Mouse (Mus musculus) ES-E14 (cell line): Measurements from ENCODE around the gene Nudt3. TPM values are rescaled to one million over a fixed set of nuclear protein-coding genes. Genes with fewer than 3 reads are reported as not detected.

ENCODE experiments used
- DNase-seq: peaks from one replicate; pipeline ENCODE4 v3.0.0-alpha.2; 2013; ENCODE audit warnings: low read depth, low spot score
- H3K27ac ChIP-seq: 2 replicates; pipeline ENCODE4 v1.5.1; 2012; ENCODE audit warnings: low read depth, mild to moderate bottlenecking, low read length, moderate library complexity, mixed read lengths; ENCODE audit not compliant: poor library complexity, insufficient read depth, severe bottlenecking
- H3K36me3 ChIP-seq: 2 replicates; pipeline ENCODE4 v1.6.1; 2012; ENCODE audit warnings: mild to moderate bottlenecking, low read length, moderate library complexity, mixed read lengths; ENCODE audit not compliant: control insufficient read depth, poor library complexity, insufficient read depth, severe bottlenecking
- H3K4me1 ChIP-seq, 2 experiments: fragments of 150-350 bp in 1 of 2; sonication (generic) in 1 of 2; 2 replicates each; pipeline ENCODE4 v1.6.1; 2012; ENCODE audit warnings: low read length in 2 of 2, mild to moderate bottlenecking in 1 of 2, mixed read lengths in 1 of 2; ENCODE audit not compliant: control insufficient read depth in 2 of 2, insufficient read depth in 2 of 2, poor library complexity in 1 of 2
- H3K4me3 ChIP-seq, 2 experiments: fragments of 150-350 bp in 1 of 2; sonication (generic) in 1 of 2; 2 replicates each; pipeline ENCODE4 v1.5.1; 2012; ENCODE audit warnings: low read length in 2 of 2, low read depth in 1 of 2, mild to moderate bottlenecking in 1 of 2, mixed read lengths in 1 of 2; ENCODE audit not compliant: insufficient read depth in 1 of 2, poor library complexity in 1 of 2, severe bottlenecking in 1 of 2
- H3K9ac ChIP-seq: 2 replicates; pipeline ENCODE4 v1.6.1; 2012; ENCODE audit warnings: low read depth, mild to moderate bottlenecking, low read length, mixed read lengths; ENCODE audit not compliant: poor library complexity, insufficient read depth, severe bottlenecking
- H3K9me3 ChIP-seq: fragments of 150-350 bp; sonication (generic); 2 replicates; pipeline ENCODE4 v1.6.1; 2012; ENCODE audit warnings: low read depth, mild to moderate bottlenecking, low read length; ENCODE audit not compliant: control insufficient read depth, insufficient read depth
- CHD2 ChIP-seq: IDR thresholded peaks from 2 replicates; pipeline ENCODE4 v1.6.1; 2014; ENCODE audit warnings: mild to moderate bottlenecking, low read depth, low read length, inconsistent platforms
- HCFC1 ChIP-seq: IDR thresholded peaks from 2 replicates; pipeline ENCODE4 v1.6.1; 2012; ENCODE audit warnings: low read length, inconsistent platforms, borderline replicate concordance; ENCODE audit not compliant: insufficient read depth
- MAFK ChIP-seq: IDR thresholded peaks from 2 replicates; pipeline ENCODE4 v1.6.1; 2014; ENCODE audit warnings: mild to moderate bottlenecking, low read depth, low read length, inconsistent platforms; ENCODE audit not compliant: insufficient read depth
- ZC3H11A ChIP-seq: IDR thresholded peaks from 2 replicates; pipeline ENCODE4 v1.6.1; 2012; ENCODE audit warnings: low read depth, mild to moderate bottlenecking, inconsistent platforms, low read length, borderline replicate concordance
- ZNF384 ChIP-seq: IDR thresholded peaks from 2 replicates; pipeline ENCODE4 v1.6.1; 2012; ENCODE audit warnings: low read depth, low read length, inconsistent platforms
- in situ Hi-C, 2 experiments: fragments of 600-800 bp; cut with MboI; formaldehyde crosslinking; loops; one replicate each; pipeline ENCODE4 v1.15.1; 2025; ENCODE audit warnings: low sequenced_read_pairs in 2 of 2, inconsistent platforms in 1 of 2; ENCODE audit not compliant: unreplicated experiment in 2 of 2
- total RNA-seq: library from RNA; depleted of rRNA; stranded (reverse); fragments of 300-350 nt; gene quantifications from 2 replicates; pipeline ENCODE4 v1.2.3, GENCODE M21; 2012

The Nudt3 gene
- total RNA-seq, 1 experiment: 97.9 TPM

GRCm38 (mm10) chr17:27565163-27565941 is 57.9 kb downstream of the Nudt3 start, which contains the start of gene AI413582:
TSS of gene AI413582 (minus strand) at chr17:27565756.
- H3K4me3 ChIP-seq: peak within 1 kb of the TSS; percentile 69
- H3K36me3 ChIP-seq: peaks cover 21% of the 10 kb centered on the region
- DNase-seq: peak; percentile 87
- H3K9ac ChIP-seq: peak within 1 kb of the TSS; percentile 63
- TF ChIP-seq CHD2 (no peak), HCFC1 (no peak), MAFK (no peak), ZNF384 (no peak), ZC3H11A (no peak)
- H3K4me1 ChIP-seq: peaks cover 7 to 10% of the 10 kb centered on the region in 2 experiments; a peak in 3 of 4 replicates
- peak within 1 kb of the TSS; percentile 6; the same call in 1 of the 2 replicates for H3K27ac ChIP-seq
- in situ Hi-C loops: no loop called here
- H3K9me3 ChIP-seq: no peaks in the 10 kb centered on the region

- Histone ChIP-seq H3K4me1 (peaks cover 7 to 13% of the 10 kb centered on the region in 2 experiments; a peak in 3 of 4 replicates), H3K27ac (peak overlapping the region; percentile 6; the same call in 1 of the 2 replicates), H3K9ac (peak overlapping the region; percentile 59), H3K9me3 (no peaks in the 10 kb centered on the region), H3K4me3 (peak overlapping the region; percentile 69), H3K36me3 (peaks cover 26% of the 10 kb centered on the region)
- DNase-seq: no peak
- in situ Hi-C loops: no loop called here
- TF ChIP-seq CHD2: no peak
- TF ChIP-seq ZNF384: no peak
- TF ChIP-seq MAFK: no peak
- TF ChIP-seq ZC3H11A: no peak
- no peak for TF ChIP-seq HCFC1
Observed at GRCm38 (mm10) chr17:27564391-27565162, 58.7 kb downstream of the Nudt3 start.

- DNase-seq: no peak
- no peak overlapping the region for H3K4me3 ChIP-seq
Observed at GRCm38 (mm10) chr17:27563771-27564244, 59.5 kb downstream of the Nudt3 start.

GRCm38 (mm10) chr17:27561809-27562526 is 61.3 kb downstream of the Nudt3 start:
- H3K27ac ChIP-seq: peak overlapping the region; percentile 62
- H3K4me1 ChIP-seq: peaks cover 7 to 13% of the 10 kb centered on the region in 2 experiments; a peak in 3 of 4 replicates
- no peak overlapping the region for H3K4me3 ChIP-seq
- peaks cover 28% of the 10 kb centered on the region for H3K36me3 ChIP-seq
- TF ChIP-seq HCFC1: no peak
- TF ChIP-seq ZNF384: no peak
- peak; percentile 74; the same call in 1 of the 2 replicates for TF ChIP-seq MAFK
- no peaks in the 10 kb centered on the region for H3K9me3 ChIP-seq
- H3K9ac ChIP-seq: peak overlapping the region; percentile 7; the same call in 1 of the 2 replicates
- in situ Hi-C loops: no loop called here
- no peak for DNase-seq

More at GRCm38 (mm10) chr17:27563771-27564244, 59.5 kb downstream of the Nudt3 start:
- in situ Hi-C loops: no loop called here
- no peaks in the 10 kb centered on the region for H3K9me3 ChIP-seq
- TF ChIP-seq ZC3H11A: no peak
- TF ChIP-seq CHD2: no peak
- TF ChIP-seq MAFK: no peak
- no peak for TF ChIP-seq HCFC1
- TF ChIP-seq ZNF384: no peak
- no peak overlapping the region for H3K9ac ChIP-seq
- no peak overlapping the region for H3K27ac ChIP-seq
- H3K4me1 ChIP-seq: peaks cover 7 to 13% of the 10 kb centered on the region in 2 experiments; a peak in 3 of 4 replicates
- peaks cover 26% of the 10 kb centered on the region for H3K36me3 ChIP-seq
